Mouse (Mus musculus) heart, embryonic 14.5 days (tissue): Measurements from ENCODE around the gene Rpl23a. TPM values are rescaled to one million over a fixed set of nuclear protein-coding genes. Genes with fewer than 3 reads are reported as not detected.

Source experiments
- ATAC-seq: fragments of 200-750 bp; cut with Nextera tagmentation; 2 replicates; pipeline ENCODE4 v1.8.0; 2017; ENCODE audit warnings: low read depth, moderate TSS enrichment; ENCODE audit not compliant: insufficient number of reproducible peaks, insufficient read depth, low FRiP score
- H3K27ac ChIP-seq, 2 experiments: fragments of 200-500 bp in 1 of 2; fragments of 300-500 bp in 1 of 2; sonication (generic) in 1 of 2; replicated peaks in 1 of 2; 2 replicates each; pipeline ENCODE4 v1.5.1; 2012 to 2014; ENCODE audit warnings: low read depth in 2 of 2, low read length in 2 of 2, control low read depth in 1 of 2, mild to moderate bottlenecking in 1 of 2, mixed read lengths in 1 of 2; ENCODE audit not compliant: control insufficient read depth in 1 of 2, insufficient read depth in 1 of 2
- H3K27me3 ChIP-seq: fragments of 300-500 bp; sonication (generic); 2 replicates; pipeline ENCODE4 v1.6.1; 2014; ENCODE audit warnings: mild to moderate bottlenecking, low read length, control low read depth; ENCODE audit not compliant: control insufficient read depth, insufficient read depth
- H3K36me3 ChIP-seq: fragments of 300-500 bp; sonication (generic); 2 replicates; pipeline ENCODE4 v1.6.1; 2014; ENCODE audit warnings: mild to moderate bottlenecking, control low read depth, low read length, mixed read lengths; ENCODE audit not compliant: control insufficient read depth, insufficient read depth
- H3K4me1 ChIP-seq, 2 experiments: fragments of 200-500 bp in 1 of 2; fragments of 300-500 bp in 1 of 2; sonication (generic) in 1 of 2; 2 replicates each; pipeline ENCODE4 v1.6.1; 2012 to 2014; ENCODE audit warnings: low read length in 2 of 2, control low read depth in 1 of 2, mixed read lengths in 1 of 2; ENCODE audit not compliant: control insufficient read depth in 2 of 2, insufficient read depth in 2 of 2
- H3K4me2 ChIP-seq: fragments of 300-500 bp; sonication (generic); 2 replicates; pipeline ENCODE4 v1.6.1; 2014; ENCODE audit warnings: mild to moderate bottlenecking, low read length
- H3K4me3 ChIP-seq, 2 experiments: fragments of 200-500 bp in 1 of 2; fragments of 300-500 bp in 1 of 2; sonication (generic) in 1 of 2; 2 replicates each; pipeline ENCODE4 v1.5.1; 2012 to 2014; ENCODE audit warnings: low read length in 2 of 2, mild to moderate bottlenecking in 2 of 2, control low read depth in 1 of 2, low read depth in 1 of 2, moderate library complexity in 1 of 2; ENCODE audit not compliant: control insufficient read depth in 1 of 2, insufficient read depth in 1 of 2
- H3K9ac ChIP-seq: fragments of 300-500 bp; sonication (generic); 2 replicates; pipeline ENCODE4 v1.6.1; 2014; ENCODE audit warnings: mild to moderate bottlenecking, low read length
- H3K9me3 ChIP-seq: fragments of 300-500 bp; sonication (generic); 2 replicates; pipeline ENCODE4 v1.6.1; 2016; ENCODE audit warnings: low read length, control low read depth; ENCODE audit not compliant: control insufficient read depth
- WGBS: fragments of 180-500 bp; shearing (Covaris S2); extraction: QIAGEN DNeasy Blood & Tissue Kit; methylation state at CpG from one replicate; pipeline ENCODE4 v1.1.7; 2014; 5-methylcytosine and 5-hydroxymethylcytosine counted together
- polyA plus RNA-seq: library from polyadenylated mRNA; unstranded; fragments of >200 nt; fragmentation: Nextera tagmentation; extraction: Ambion mirVana; gene quantifications from 2 replicates; pipeline ENCODE4 v1.2.1, GENCODE M21; 2014

Gene Rpl23a
- polyA plus RNA-seq, 1 experiment from 2014 or later: 1,084 TPM

DNA sequence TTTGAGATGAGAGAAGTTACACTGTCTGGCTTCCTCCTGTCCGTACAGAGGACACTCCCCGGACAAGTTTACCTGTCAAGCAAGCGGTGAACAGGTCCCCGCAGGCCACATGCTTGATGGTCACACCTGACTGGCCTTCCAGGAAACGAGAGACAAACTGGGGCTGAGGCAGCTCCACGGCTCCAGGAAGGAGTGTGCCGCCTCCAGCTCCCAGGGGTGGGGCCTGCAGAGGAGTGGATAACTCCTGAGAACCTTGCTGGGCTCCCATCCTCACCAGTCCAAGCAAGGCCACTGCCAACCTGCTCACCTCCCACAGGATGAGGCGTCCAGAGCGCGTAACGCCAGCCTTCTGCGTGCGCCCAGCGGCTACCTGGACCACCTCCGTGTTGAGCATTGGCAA is 13.1 kb downstream of the Rpl23a start:
- Histone ChIP-seq H3K36me3 (no peaks in the 10 kb centered on the region), H3K27ac (no peak overlapping the region), H3K9ac (no peak overlapping the region), H3K4me3 (no peak overlapping the region), H3K27me3 (no peaks in the 10 kb centered on the region), H3K9me3 (no peaks in the 10 kb centered on the region), H3K4me2 (no peak overlapping the region), H3K4me1 (peaks cover 7 to 9% of the 10 kb centered on the region in 2 experiments; a peak in 3 of 4 replicates)
- 87% methylated on average over 15 of the region's 15 CpGs for WGBS
- ATAC-seq: no peak

DNA sequence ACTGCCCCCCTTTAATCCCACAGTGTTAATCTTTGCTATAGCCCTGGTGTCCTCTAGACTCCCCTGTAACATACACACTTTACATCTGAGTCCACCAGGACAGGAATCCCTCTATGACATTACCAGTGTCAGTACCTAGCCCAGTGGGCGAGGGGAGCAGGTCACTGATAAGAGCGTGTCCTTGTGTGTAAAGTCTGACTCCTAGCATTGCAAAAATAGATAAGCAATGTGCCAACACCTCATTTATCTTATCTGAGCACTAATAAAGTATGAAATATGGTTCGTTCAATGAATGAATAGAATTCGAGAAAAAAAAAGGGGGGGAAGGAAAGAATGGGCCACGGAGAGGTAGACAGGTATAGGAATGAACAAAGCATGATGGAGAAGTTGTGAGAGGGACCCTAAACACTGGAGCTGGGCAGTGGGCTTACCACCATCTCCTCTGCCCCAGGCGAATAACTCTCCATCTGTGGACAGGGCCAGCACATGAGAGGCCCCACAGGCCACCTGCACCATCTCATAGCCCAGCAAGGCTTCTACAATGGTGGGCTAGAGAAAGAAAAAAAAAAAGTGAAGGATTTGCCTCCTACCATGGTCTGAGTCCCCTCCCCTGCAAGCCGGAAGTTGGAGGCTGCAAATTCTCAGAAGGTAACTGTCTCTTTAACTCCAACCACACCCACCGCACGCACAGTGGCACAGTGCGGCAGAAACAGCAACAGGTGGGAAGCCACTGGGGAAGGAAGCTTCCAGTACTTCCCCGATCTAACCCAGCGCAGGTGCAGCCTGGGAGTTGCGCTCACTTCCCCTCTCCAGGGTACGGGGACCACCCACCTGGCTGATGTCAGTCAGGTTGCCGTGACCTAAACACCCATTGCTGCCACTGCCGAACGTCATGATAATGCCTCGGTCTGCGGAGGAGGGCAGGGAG is 14.6 kb downstream of the Rpl23a start:
- no peak overlapping the region; the same call in 1 of the 2 replicates for H3K9ac ChIP-seq
- H3K36me3 ChIP-seq: no peaks in the 10 kb centered on the region
- peaks cover 10 to 11% of the 10 kb centered on the region in 2 experiments; a peak in 3 of 4 replicates for H3K4me1 ChIP-seq
- no peaks in the 10 kb centered on the region for H3K9me3 ChIP-seq
- no peak for ATAC-seq
- H3K4me2 ChIP-seq: 0 out of 2 replicates have a peak overlapping the region, but pooled peaks have one; percentile 2
- H3K27me3 ChIP-seq: no peaks in the 10 kb centered on the region
- 61% methylated on average over 19 of the region's 19 CpGs for WGBS
- no peak overlapping the region for H3K27ac ChIP-seq
- H3K4me3 ChIP-seq: no peak overlapping the region

DNA sequence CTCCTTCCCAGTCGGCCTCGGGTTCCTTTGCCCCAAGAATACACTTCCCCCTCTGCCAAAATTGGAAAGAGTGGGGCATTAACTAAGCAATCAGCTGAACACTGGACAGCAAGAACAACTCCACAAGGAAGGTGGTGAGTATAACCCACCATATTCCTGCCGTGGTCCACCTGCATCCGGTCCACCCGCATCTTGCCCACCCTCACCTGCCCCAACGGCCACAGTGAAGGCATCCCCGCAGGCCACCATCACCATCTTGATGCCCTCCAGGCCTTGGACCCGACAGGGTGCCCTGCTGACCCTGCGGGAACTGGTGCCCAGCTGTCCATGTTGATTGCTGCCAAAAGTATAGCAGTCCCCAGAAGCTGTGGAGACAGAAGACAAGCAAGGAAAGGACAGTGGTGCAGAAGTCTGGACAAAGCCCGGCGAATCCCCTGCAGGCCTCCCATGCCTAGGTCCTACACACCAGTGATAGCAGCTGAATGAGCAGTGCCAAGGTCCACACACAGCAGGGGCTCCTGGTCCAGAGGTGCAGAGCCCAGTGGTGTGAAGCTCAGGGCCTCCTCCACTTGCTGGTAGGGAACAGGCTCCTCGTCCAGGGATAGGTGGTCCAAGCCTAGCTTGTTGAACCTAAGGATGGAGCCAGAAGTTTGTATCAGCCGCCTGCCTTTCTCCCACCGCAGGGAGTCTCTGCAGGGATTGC is 16.0 kb downstream of the Rpl23a start:
- ATAC-seq: no peak
- 89% methylated on average over 14 of the region's 14 CpGs for WGBS

DNA sequence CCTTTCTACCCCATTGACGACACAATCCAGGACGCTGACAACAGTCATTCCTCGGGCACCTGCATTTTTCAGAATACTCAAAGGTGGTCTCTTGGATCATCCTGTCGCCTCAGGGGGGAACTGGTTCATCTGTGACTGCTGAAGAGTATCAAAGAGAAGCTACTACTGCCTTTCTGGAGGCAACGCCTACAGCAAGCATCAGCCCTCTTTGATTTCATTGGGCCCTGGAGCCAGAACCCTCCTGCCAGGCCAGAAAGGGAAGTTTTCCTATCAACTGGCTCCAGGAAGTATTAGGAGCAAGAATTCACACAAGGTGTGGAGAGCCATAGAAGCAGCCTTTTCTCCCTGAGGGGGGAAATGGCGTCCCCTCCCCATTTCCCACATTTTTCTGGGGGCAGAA is 16.7 kb downstream of the Rpl23a start:
- no peak overlapping the region for H3K9ac ChIP-seq
- ATAC-seq: no peak
- no peaks in the 10 kb centered on the region for H3K9me3 ChIP-seq
- H3K27me3 ChIP-seq: no peaks in the 10 kb centered on the region
- H3K4me2 ChIP-seq: no peak overlapping the region
- H3K4me3 ChIP-seq: no peak overlapping the region
- peaks cover 16 to 30% of the 10 kb centered on the region in 2 experiments; a peak in 3 of 4 replicates for H3K4me1 ChIP-seq
- no peak overlapping the region for H3K27ac ChIP-seq
- WGBS: 68% methylated on average over 6 of the region's 6 CpGs
- peaks cover 10% of the 10 kb centered on the region for H3K36me3 ChIP-seq

More for the DNA sequence above, 16.0 kb downstream of the Rpl23a start:
- no peaks in the 10 kb centered on the region for H3K27me3 ChIP-seq
- H3K27ac ChIP-seq: no peak overlapping the region
- H3K4me3 ChIP-seq: no peak overlapping the region
- H3K4me1 ChIP-seq: peaks cover 16 to 25% of the 10 kb centered on the region in 2 experiments; a peak in 3 of 4 replicates
- H3K9me3 ChIP-seq: no peaks in the 10 kb centered on the region
- H3K36me3 ChIP-seq: peaks cover 2% of the 10 kb centered on the region; the same call in 1 of the 2 replicates
- H3K9ac ChIP-seq: no peak overlapping the region
- H3K4me2 ChIP-seq: no peak overlapping the region

DNA sequence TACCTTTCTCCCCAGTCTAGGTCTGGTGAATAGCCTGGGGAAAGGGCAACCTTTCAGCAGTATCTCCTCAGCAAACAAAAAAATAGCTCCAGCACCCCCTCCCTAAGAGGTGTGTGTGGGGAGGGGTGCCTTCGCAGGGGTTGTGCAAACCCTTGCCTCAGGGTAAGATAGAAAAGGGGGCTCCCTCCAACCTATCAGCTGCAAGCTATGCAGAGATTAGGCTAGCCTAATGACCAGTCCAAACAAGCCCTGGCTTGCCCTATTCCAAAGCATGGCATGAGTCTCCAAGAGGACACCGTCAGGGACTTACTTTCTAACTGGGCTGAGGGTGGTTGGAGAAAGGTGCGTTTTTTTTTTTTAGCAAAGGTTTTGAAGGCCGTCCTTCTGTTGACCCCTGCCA is 17.2 kb downstream of the Rpl23a start:
- WGBS: 43% methylated on average over 4 of the region's 4 CpGs

DNA sequence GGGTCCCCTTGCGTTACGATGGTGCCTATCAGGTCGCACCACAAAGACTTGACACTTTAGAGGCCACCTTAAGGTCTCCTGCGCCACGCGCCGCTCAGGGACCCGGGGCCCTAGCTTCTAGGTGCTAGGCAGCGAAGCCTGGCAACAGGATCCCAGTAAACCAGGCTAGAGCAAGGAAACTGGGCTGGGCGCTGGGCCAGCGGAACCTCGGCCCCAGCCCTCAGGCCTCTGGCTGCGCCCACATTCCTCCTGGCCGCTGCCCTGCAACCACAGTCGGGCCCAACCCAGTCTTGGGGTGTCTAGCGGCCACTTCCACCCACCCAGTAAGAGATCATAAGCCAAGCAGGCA is 17.6 kb downstream of the Rpl23a start:
- H3K4me2 ChIP-seq: peak overlapping the region; percentile 93
- H3K4me3 ChIP-seq: peak overlapping the region; percentile 83 to 96
- H3K4me1 ChIP-seq: peaks cover 16 to 30% of the 10 kb centered on the region in 2 experiments; a peak in 3 of 4 replicates
- H3K36me3 ChIP-seq: peaks cover 19% of the 10 kb centered on the region
- peak overlapping the region; percentile 97 for H3K9ac ChIP-seq
- H3K27ac ChIP-seq: peak overlapping the region; percentile 72 to 96
- ATAC-seq: peak; percentile 8; the same call in 1 of the 2 replicates
- 6% methylated on average over 16 of the region's 16 CpGs for WGBS
- H3K9me3 ChIP-seq: no peaks in the 10 kb centered on the region
- H3K27me3 ChIP-seq: no peaks in the 10 kb centered on the region

More for the DNA sequence above, 17.2 kb downstream of the Rpl23a start:
- Histone ChIP-seq H3K4me1 (peaks cover 16 to 30% of the 10 kb centered on the region in 2 experiments; a peak in 3 of 4 replicates), H3K27me3 (no peaks in the 10 kb centered on the region), H3K9me3 (no peaks in the 10 kb centered on the region), H3K4me2 (peak overlapping the region; percentile 93), H3K36me3 (peaks cover 14% of the 10 kb centered on the region), H3K27ac (peak overlapping the region; percentile 72 to 96), H3K4me3 (peak overlapping the region in 1 of 2 experiments; percentile 96; a peak in 3 of 4 replicates), H3K9ac (peak overlapping the region; percentile 97)
- ATAC-seq: no peak

DNA sequence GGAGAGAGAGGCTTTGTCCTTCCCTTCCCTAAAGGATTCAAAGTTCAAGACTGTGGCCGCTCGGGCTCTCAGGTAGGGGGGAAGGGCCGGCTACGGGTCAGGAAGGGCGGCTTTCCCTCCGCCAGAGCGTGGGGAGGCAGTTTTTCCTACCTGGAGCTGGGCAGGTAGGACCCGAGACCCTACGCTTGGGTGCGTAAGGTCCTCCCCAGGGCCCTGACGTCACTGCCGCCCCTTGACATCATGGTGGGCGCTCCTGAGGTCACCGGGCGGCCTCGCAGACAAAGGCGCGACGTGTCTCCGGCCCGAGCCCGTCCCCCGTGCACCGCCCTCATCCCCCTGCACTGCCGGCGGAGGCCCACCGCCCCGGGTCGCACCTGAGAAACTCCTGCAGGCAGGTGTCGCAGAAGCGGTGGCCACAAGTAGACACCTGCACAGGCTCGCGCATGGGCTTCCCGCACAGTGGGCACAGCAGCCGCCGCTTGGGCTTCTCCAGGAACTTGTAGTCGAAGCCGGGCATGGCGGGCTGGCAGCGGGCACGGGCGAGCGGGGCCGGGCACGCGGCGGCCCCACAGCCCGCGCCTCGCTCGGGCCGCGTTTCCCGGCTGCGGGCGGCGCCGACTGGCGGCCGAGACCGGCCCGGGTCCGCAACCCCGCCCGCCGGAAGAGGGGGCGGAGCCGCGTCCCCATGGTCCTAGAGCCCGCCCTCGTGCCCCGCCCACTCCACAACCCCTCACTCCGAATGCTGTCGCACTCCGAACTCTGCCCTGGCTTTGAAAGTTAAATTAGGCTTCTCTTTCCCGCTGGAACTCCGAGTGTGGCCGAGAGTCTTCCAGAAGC is 18.2 kb downstream of the Rpl23a start, which contains the start of gene Traf4:
Traf4 (minus strand) TSS at position 666 of the 837 bp plus-strand sequence.
- Histone ChIP-seq H3K4me2 (peak within 1 kb of the TSS; percentile 93), H3K36me3 (peaks cover 25% of the 10 kb centered on the region), H3K27me3 (no peaks in the 10 kb centered on the region), H3K4me1 (peaks cover 16 to 30% of the 10 kb centered on the region in 2 experiments; a peak in 3 of 4 replicates), H3K9me3 (no peaks in the 10 kb centered on the region), H3K27ac (peak within 1 kb of the TSS; percentile 94 to 96), H3K4me3 (peak within 1 kb of the TSS; percentile 83 to 96), H3K9ac (peak within 1 kb of the TSS; percentile 97)
- ATAC-seq: peak; percentile 83
- whole genome bisulfite sequencing: under 1% methylated on average over 56 of the region's 78 CpGs
